Mouse (Mus musculus): Measurements from ENCODE around the gene Nsun2.
"Not testable (repeated sequence)": the region's sequence is repeated elsewhere in the genome, so short reads cannot be mapped to it uniquely, and the experiment has no call there.

Gene Nsun2

DNA sequence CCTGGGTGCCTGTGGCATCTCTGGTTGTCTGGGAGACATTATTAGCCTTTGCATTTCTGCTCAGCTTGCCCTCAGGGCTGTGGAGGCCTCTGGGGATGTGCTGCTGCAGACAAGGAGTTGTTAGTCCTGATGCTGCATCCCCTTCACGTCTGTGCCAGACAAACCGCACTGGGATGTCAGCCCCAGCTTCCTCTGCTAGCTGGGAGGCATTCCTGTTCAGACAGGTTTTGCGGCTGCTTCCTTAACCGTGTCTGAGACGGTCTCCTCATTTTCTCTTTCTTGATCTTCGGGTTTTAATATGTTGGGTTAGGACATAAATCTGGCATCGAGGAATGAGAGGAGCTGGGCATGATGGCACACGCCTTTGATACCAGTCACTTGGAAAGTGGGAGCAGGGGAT is 58.7 kb downstream of the Nsun2 start:
- no peak for DNase-seq (ENCODE audit: low spot score)

GRCm38 (mm10) chr13:69593453-69593852 is 59.9 kb downstream of the Nsun2 start:
- no peak for DNase-seq (ENCODE audit: low spot score)

DNA sequence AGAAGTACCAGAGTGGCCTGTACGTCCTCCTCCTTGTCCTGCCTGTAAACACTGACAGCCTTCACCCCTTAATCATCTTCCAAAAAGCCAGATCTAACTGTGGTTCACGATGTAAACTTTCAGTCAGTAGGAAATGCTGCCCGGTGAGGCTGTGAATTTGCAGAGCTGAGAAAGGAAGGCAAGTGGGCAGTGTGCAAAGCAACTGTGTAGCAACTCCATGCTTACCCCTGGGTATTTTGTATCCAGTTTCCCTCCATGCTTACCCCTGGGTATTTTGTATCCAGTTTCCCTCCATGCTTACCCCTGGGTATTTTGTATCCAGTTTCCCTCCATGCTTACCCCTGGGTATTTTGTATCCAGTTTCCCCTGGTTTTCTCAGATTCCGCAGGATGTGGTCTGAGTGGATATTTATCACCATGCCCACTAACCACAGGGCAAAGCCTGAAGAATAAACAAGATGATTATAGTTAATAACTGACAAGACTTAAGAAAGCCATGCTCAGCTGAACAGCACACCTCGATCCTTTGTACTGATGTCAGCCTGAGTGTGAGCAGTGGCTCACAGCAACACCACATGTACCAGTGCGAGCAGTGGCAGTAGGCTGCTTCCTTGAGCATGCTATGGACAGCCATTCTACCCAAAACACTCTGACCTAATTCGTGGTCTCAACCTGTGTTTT is 61.2 kb downstream of the Nsun2 start:
- DNase-seq (ENCODE audit: low spot score): no peak

GRCm38 (mm10) chr13:69595911-69596310 is 62.4 kb downstream of the Nsun2 start:
- no peak for DNase-seq (ENCODE audit: low spot score)

GRCm38 (mm10) chr13:69596515-69596914 is 63.0 kb downstream of the Nsun2 start:
- no peak for DNase-seq (ENCODE audit: low spot score)

- no peak for DNase-seq (ENCODE audit: low spot score)
These were observed 65.3 kb downstream of the Nsun2 start for GRCm38 (mm10) chr13:69598867-69599266.

- DNase-seq (ENCODE audit: low spot score): not testable (repeated sequence)
These were observed 67.3 kb downstream of the Nsun2 start for GRCm38 (mm10) chr13:69600863-69601262.

DNA sequence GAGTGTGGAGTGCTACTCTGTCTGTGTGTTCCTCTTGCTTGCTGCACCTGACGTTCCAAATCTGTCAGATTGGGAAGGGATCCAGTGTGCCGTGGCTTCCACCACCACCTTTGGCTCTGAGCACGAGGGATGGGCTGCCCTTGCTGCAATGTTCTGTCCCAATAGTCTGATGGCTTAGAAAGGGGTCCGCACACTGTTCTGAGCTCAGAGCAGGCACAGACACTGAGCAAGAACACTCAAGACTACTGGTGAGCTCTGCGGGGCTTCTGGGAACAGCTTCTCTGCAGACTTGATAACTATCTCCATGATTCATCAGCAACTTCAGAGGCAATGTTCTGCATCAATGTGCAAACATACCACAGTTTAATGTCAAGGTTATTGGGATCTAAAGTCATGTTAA is 67.8 kb downstream of the Nsun2 start:
- DNase-seq (ENCODE audit: low spot score): no peak

- no peak for DNase-seq (ENCODE audit: low spot score)
These were observed 71.1 kb downstream of the Nsun2 start for GRCm38 (mm10) chr13:69604670-69605069.

- no peak for DNase-seq (ENCODE audit: low spot score)
These were observed 75.2 kb downstream of the Nsun2 start for GRCm38 (mm10) chr13:69608734-69609133.

DNA sequence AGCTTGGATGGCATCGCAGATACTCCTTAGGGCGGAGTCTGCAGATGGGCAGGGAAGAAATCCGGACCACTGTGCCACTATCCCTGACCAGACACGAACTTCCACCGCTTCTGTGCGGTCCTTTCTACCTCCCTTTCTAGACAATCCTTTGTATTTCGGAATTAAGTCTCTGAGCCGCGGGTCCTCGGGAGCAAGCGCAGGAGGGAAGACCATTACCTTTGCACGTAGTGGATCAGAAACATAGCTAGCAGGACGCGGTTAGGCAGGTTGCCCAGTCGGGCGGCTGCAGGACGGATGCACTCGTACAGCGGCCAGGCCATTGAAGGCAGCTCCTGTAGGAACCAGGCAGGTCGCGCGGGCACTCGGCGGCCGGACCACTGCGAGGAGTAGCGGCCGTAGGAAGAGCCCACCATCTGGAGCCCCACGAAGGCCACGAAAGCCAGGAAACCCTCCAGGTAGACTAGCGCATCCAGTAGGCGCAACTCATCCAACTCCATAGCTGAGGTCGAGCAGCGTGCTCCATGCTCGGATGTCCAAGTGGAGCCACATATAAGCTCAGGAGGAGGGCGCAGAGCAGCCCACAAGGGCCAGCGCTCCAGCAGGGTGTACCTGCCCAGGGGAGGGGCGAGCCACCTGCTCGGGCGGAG is 77.3 kb downstream of the Nsun2 start:
- peak; percentile 0 for DNase-seq (ENCODE audit: low spot score)

- DNase-seq (ENCODE audit: low spot score): peak; percentile 100
These were observed 78.0 kb downstream of the Nsun2 start, which contains the start of gene Srd5a1 for GRCm38 (mm10) chr13:69611398-69612174. Gene Srd5a1, minus strand, starts transcription at chr13:69611442.

GRCm38 (mm10) chr13:69612175-69612544 is 78.6 kb downstream of the Nsun2 start:
- no peak for DNase-seq (ENCODE audit: low spot score)

GRCm38 (mm10) chr13:69616716-69617115 is 83.2 kb downstream of the Nsun2 start:
- no peak for DNase-seq (ENCODE audit: low spot score)

DNA sequence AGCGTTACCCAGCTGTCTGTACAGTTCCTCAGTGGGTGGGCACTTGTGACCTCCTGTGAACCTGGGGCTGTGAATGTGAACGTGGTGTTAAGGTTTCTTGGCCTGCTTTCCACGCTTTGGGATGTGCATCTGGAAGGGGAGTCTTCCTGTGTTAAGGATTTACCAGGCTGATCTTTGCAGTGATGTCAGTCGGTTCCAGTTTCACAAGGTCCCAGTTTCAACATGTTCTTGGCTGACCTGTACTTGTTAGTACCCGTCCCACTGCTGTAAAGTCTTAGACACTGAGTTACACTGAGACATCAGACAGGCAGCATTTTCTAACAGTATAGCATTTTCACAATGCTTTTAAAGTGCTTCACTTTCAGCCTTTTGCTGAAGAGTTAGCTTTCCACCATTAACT is 90.3 kb downstream of the Nsun2 start:
- no peak for DNase-seq (ENCODE audit: low spot score)

DNA sequence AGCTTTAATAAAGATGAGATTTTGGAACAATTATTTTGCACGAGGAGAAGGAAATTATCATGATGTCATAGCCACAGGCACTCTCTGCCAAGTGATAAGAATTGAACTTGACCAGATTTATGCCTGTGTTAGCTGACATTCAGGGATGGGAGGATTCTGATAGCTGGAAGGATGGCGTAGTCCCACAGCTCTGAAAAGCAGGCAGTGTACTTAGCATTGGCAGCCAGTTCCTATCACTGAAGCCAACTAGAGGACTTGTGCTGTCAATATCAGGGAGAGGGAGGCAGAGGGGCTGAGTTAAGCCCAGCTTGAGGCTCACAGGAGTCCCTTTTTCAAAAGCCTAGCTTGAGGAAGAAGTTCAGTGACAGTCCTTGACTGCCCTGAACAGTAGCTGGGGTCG is 91.0 kb downstream of the Nsun2 start:
- no peak for DNase-seq (ENCODE audit: low spot score)

DNA sequence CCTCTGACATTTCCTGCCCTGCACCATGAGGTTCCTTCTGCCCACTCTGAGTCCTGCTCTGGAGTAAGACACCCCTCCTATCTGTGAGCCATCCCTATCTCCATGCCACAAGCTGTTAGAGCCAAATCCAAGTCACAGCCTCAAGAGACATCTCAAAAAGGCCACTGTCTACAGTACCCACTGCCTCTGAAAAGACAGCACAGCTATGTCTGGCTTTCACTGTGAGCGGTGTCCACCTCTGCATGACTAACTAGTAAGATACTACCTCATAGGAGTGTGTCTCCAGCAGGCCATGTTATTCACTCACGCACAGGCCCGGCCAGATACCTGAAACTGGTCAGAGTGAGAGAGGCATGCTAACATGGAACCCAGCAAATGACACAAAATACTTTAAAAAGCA is 94.4 kb downstream of the Nsun2 start:
- no peak for DNase-seq (ENCODE audit: low spot score)

GRCm38 (mm10) chr13:69630576-69630975 is 97.0 kb downstream of the Nsun2 start:
- no peak for DNase-seq (ENCODE audit: low spot score)

DNA sequence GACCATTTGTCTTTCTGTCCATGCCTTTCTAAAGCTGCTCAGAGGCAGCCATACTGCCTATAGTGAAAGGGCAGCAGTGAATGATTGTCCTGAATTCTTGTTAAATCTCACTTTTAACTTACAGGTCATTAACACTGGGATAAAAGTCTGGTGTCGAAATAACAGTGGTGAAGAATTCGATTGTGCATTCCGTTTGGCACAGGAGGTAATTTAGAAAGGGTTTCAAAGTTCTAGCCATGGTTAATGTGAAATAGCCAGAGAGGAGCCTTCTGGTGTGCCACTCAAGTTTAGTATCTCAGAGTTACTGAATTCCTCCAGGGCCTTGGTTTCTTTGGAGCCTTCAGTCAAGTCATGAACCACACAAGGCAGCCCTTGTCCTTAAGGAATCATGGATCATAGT is 97.6 kb downstream of the Nsun2 start:
- no peak for DNase-seq (ENCODE audit: low spot score)

- DNase-seq (ENCODE audit: low spot score): no peak
These were observed 98.1 kb downstream of the Nsun2 start for GRCm38 (mm10) chr13:69631659-69632058.

- no peak for DNase-seq (ENCODE audit: low spot score)
These were observed 100.0 kb downstream of the Nsun2 start for GRCm38 (mm10) chr13:69633551-69633950.

- DNase-seq (ENCODE audit: low spot score): no peak
These were observed 100.4 kb downstream of the Nsun2 start for GRCm38 (mm10) chr13:69633988-69634387.

GRCm38 (mm10) chr13:69635836-69636235 is 102.3 kb downstream of the Nsun2 start:
- not testable (repeated sequence) for DNase-seq (ENCODE audit: low spot score)
